Mouse (Mus musculus) adrenal gland, adult (tissue): ENCODE data around the gene Olfr111.
"Not testable (repeated sequence)": the region's sequence is repeated elsewhere in the genome, so short reads cannot be mapped to it uniquely, and the experiment has no call there.

ENCODE experiments used
- DNase-seq, 2 experiments: peaks; one replicate each; pipeline ENCODE4 v3.0.0; 2022 to 2023; ENCODE audit warnings: low spot score in 1 of 2; ENCODE audit not compliant: inconsistent age in 2 of 2

Gene Olfr111

DNA sequence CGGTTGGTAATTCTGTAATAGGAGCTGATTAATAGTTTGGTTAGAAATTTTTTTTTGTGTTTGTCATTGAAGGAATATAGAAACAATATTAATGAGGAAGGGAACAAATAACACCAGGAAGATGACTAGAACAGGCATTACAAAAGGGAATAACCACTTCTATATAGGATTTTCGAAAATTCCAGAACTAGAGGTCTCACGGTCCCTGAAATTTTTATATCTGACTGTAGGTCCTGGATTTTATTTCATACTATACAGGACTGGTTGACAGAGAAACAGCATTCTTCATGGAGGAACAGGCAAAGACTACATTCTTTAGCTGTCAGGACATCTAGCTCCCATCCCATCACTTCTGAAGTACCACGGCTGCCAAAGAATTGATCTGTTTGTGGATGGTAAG is at the start of gene Olfr111:
Gene Olfr111, plus strand, starts transcription at position 301 of the 400 bp plus-strand sequence.
- no peak for DNase-seq

- DNase-seq = no peak
Observed at GRCm38 (mm10) chr17:37458616-37459015, 49.2 kb upstream of the Olfr111 start, which contains the start of gene Olfr109. TSS of gene Olfr109 (plus strand) at chr17:37458916.

GRCm38 (mm10) chr17:37483452-37483851 is 24.4 kb upstream of the Olfr111 start, which contains the start of gene H2-M2:
TSS of gene H2-M2 (minus strand) at chr17:37483552.
- no peak for DNase-seq

- DNase-seq = peak in 1 of 2 experiments; percentile 20
Observed at GRCm38 (mm10) chr17:37491930-37492518, 15.8 kb upstream of the Olfr111 start, which contains the start of gene Olfr110. TSS of gene Olfr110 (plus strand) at chr17:37492468.

GRCm38 (mm10) chr17:37524612-37525011 is 16.8 kb downstream of the Olfr111 start:
- DNase-seq = peak in 1 of 2 experiments; percentile 18

- peak in 1 of 2 experiments; percentile 20 for DNase-seq
Observed at GRCm38 (mm10) chr17:37525427-37525826, 17.6 kb downstream of the Olfr111 start.

DNA sequence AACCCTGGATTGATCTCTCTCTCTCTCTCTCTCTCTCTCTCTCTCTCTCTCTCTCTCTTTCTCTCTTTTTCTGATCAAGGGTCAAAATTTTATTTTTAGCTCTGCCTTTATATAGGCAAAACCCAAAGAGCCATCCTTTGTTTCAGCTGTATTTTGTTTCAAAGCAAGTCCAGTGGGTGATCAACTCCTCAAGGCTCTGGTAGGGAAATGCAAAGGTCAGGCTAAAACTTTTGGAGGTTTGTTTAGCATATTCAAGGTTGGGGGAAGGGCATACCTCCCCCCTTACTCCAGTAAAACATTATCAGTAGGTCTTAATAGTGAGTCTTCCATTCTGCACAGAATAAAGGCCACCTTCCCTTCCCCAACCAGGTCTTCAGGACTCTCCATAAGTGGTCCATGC is 27.3 kb downstream of the Olfr111 start:
- DNase-seq = no peak

- DNase-seq = not testable (repeated sequence)
Observed at GRCm38 (mm10) chr17:37538416-37538815, 30.6 kb downstream of the Olfr111 start.

- DNase-seq = no peak
Observed at GRCm38 (mm10) chr17:37541454-37542119, 33.8 kb downstream of the Olfr111 start.

DNA sequence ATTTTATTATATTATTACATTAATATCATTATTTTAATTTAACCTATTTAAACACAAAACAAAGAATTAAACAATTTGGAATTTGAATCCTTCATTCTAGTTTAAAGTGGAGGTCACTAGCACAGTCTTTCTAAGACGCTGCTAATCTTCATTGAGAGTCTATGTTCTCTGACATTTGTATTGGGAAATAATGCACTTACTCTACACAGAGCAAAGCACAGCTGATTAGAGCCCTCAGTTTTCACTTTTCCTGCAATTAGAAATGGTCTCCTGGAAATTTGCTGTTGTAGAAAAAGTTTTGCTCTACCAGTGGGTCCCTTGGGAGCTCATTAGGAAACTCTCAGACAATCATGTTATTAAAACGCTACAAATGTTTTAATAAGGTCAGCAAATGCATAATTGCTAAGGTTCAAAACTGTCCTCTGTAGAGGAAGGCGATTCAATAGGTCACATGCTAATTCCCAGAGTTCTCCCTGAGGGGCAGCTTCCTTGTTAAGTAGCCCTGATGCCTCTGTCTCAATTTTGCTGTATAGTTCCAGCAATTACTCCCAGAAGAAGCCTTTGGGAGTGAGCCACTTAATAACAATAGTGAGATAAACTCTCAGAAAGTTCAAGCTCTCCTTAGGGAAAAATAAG is 36.1 kb downstream of the Olfr111 start:
- no peak for DNase-seq

- DNase-seq = no peak
Observed at GRCm38 (mm10) chr17:37558913-37559615, 51.2 kb downstream of the Olfr111 start.

GRCm38 (mm10) chr17:37569351-37569750 is 61.5 kb downstream of the Olfr111 start, which contains the start of gene Olfr112:
TSS of gene Olfr112 (minus strand) at chr17:37569451.
- DNase-seq = no peak

- DNase-seq = no peak
Observed at GRCm38 (mm10) chr17:37577563-37577962, 69.7 kb downstream of the Olfr111 start, which contains the start of gene Olfr113. TSS of gene Olfr113 (minus strand) at chr17:37577663.
